Mouse (Mus musculus) megakaryocyte, embryonic 14.5 days (primary cell): ENCODE data around the gene Eif2ak3. TPM values are rescaled to one million over a fixed set of nuclear protein-coding genes. Genes with fewer than 3 reads are reported as not detected.

ENCODE experiments used
- H3K27me3 ChIP-seq: replicated peaks from 2 replicates; pipeline ENCODE3; 2012; ENCODE audit warnings: inconsistent platforms
- H3K36me3 ChIP-seq: replicated peaks from 2 replicates; pipeline ENCODE3; 2012; ENCODE audit warnings: low read length, inconsistent platforms, mixed read lengths
- H3K4me1 ChIP-seq: 2 replicates; pipeline ENCODE4 v1.6.1; 2012; ENCODE audit warnings: inconsistent platforms
- H3K4me3 ChIP-seq: replicated peaks from 2 replicates; pipeline ENCODE3; 2012; ENCODE audit warnings: moderate library complexity, mild to moderate bottlenecking, inconsistent platforms
- H3K9me3 ChIP-seq: 2 replicates; pipeline ENCODE4 v1.6.1; 2012; ENCODE audit warnings: inconsistent platforms
- FLI1 ChIP-seq: IDR thresholded peaks from 2 replicates; pipeline ENCODE4 v1.6.1; 2012; ENCODE audit warnings: low read length, inconsistent platforms, mixed read lengths
- GATA1 ChIP-seq: IDR thresholded peaks from 3 replicates; pipeline ENCODE4 v1.6.1; 2012; ENCODE audit warnings: mixed read lengths, low read length, inconsistent platforms, borderline replicate concordance
- polyA plus RNA-seq: library from polyadenylated mRNA; stranded (reverse); fragments of >175 nt; gene quantifications from 2 replicates; pipeline ENCODE4 v1.2.3, GENCODE M21; 2012; ENCODE audit warnings: low replicate concordance; ENCODE audit not compliant: insufficient read depth

Eif2ak3 gene
- polyA plus RNA-seq, 1 experiment, result 2.2 TPM

- peaks cover 70% of the 10 kb centered on the region for H3K36me3 ChIP-seq
- H3K27me3 ChIP-seq, result no peaks in the 10 kb centered on the region
- no peaks in the 10 kb centered on the region for H3K9me3 ChIP-seq
- TF ChIP-seq GATA1 (no peak), FLI1 (no peak)
- H3K4me3 ChIP-seq, result no peak overlapping the region
- H3K4me1 ChIP-seq, result peaks cover 33% of the 10 kb centered on the region
These were observed 18.4 kb downstream of the Eif2ak3 start for GRCm38 (mm10) chr6:70862726-70863125.

- peaks cover 55% of the 10 kb centered on the region for H3K36me3 ChIP-seq
These were observed 20.0 kb downstream of the Eif2ak3 start for GRCm38 (mm10) chr6:70864285-70864684.

GRCm38 (mm10) chr6:70866761-70867160 lies 22.4 kb downstream of the Eif2ak3 start:
- Histone ChIP-seq H3K27me3 (no peaks in the 10 kb centered on the region), H3K4me3 (no peak overlapping the region), H3K4me1 (peaks cover 21% of the 10 kb centered on the region), H3K9me3 (no peaks in the 10 kb centered on the region), H3K36me3 (peaks cover 39% of the 10 kb centered on the region)
- TF ChIP-seq GATA1 (no peak), FLI1 (no peak)

More at GRCm38 (mm10) chr6:70864285-70864684, 20.0 kb downstream of the Eif2ak3 start:
- Histone ChIP-seq H3K4me1 (peaks cover 26% of the 10 kb centered on the region), H3K4me3 (no peak overlapping the region), H3K9me3 (no peaks in the 10 kb centered on the region), H3K27me3 (no peaks in the 10 kb centered on the region)
- no peak for TF ChIP-seq GATA1
- TF ChIP-seq FLI1, result no peak

GRCm38 (mm10) chr6:70867297-70867696 lies 23.0 kb downstream of the Eif2ak3 start:
- H3K27me3 ChIP-seq, result no peaks in the 10 kb centered on the region
- peaks cover 35% of the 10 kb centered on the region for H3K36me3 ChIP-seq
- no peaks in the 10 kb centered on the region for H3K9me3 ChIP-seq
- H3K4me1 ChIP-seq, result peaks cover 21% of the 10 kb centered on the region
- no peak overlapping the region for H3K4me3 ChIP-seq
- TF ChIP-seq GATA1, result no peak
- no peak for TF ChIP-seq FLI1

- TF ChIP-seq GATA1, result no peak
- no peak for TF ChIP-seq FLI1
- H3K9me3 ChIP-seq, result no peaks in the 10 kb centered on the region
- H3K27me3 ChIP-seq, result no peaks in the 10 kb centered on the region
- H3K36me3 ChIP-seq, result peaks cover 13% of the 10 kb centered on the region
- H3K4me1 ChIP-seq, result peaks cover 21% of the 10 kb centered on the region
- no peak overlapping the region for H3K4me3 ChIP-seq
These were observed 27.2 kb downstream of the Eif2ak3 start for GRCm38 (mm10) chr6:70871511-70871980.

GRCm38 (mm10) chr6:70872128-70872527 lies 27.8 kb downstream of the Eif2ak3 start:
- Histone ChIP-seq H3K9me3 (no peaks in the 10 kb centered on the region), H3K4me1 (peaks cover 21% of the 10 kb centered on the region), H3K27me3 (no peaks in the 10 kb centered on the region), H3K36me3 (peaks cover 19% of the 10 kb centered on the region), H3K4me3 (no peak overlapping the region)
- TF ChIP-seq FLI1, result no peak
- no peak for TF ChIP-seq GATA1

- peaks cover 22% of the 10 kb centered on the region for H3K36me3 ChIP-seq
- no peaks in the 10 kb centered on the region for H3K9me3 ChIP-seq
- H3K4me1 ChIP-seq, result peaks cover 21% of the 10 kb centered on the region
- H3K27me3 ChIP-seq, result no peaks in the 10 kb centered on the region
- TF ChIP-seq GATA1 (no peak), FLI1 (no peak)
- H3K4me3 ChIP-seq, result no peak overlapping the region
These were observed 28.3 kb downstream of the Eif2ak3 start for GRCm38 (mm10) chr6:70872570-70872969.

GRCm38 (mm10) chr6:70874035-70874775 lies 29.9 kb downstream of the Eif2ak3 start:
- Histone ChIP-seq H3K9me3 (no peaks in the 10 kb centered on the region), H3K36me3 (peaks cover 37% of the 10 kb centered on the region), H3K27me3 (no peaks in the 10 kb centered on the region), H3K4me3 (no peak overlapping the region), H3K4me1 (peaks cover 21% of the 10 kb centered on the region)
- TF ChIP-seq GATA1 (no peak), FLI1 (no peak)

GRCm38 (mm10) chr6:70875017-70875416 lies 30.7 kb downstream of the Eif2ak3 start:
- no peaks in the 10 kb centered on the region for H3K27me3 ChIP-seq
- H3K9me3 ChIP-seq, result no peaks in the 10 kb centered on the region
- peaks cover 21% of the 10 kb centered on the region for H3K4me1 ChIP-seq
- peaks cover 45% of the 10 kb centered on the region for H3K36me3 ChIP-seq
- no peak for TF ChIP-seq FLI1
- no peak for TF ChIP-seq GATA1
- no peak overlapping the region for H3K4me3 ChIP-seq

- Histone ChIP-seq H3K36me3 (peaks cover 89% of the 10 kb centered on the region), H3K4me3 (no peak overlapping the region), H3K4me1 (peaks cover 3% of the 10 kb centered on the region; the same call in 1 of the 2 replicates), H3K9me3 (no peaks in the 10 kb centered on the region), H3K27me3 (no peaks in the 10 kb centered on the region)
- TF ChIP-seq FLI1, result no peak
- TF ChIP-seq GATA1, result no peak
These were observed 36.5 kb downstream of the Eif2ak3 start for GRCm38 (mm10) chr6:70880714-70881304.
